Mouse (Mus musculus) heart, embryonic 13.5 days (tissue): ENCODE measurements at regions not wholly inside any gene's neighbourhood (a gene's known extent, or its start where the extent isn't known, plus 50 kb on each side); places are given as distances from the start of the nearest gene placed in this dataset.

Experiments used
- ATAC-seq: fragments of 200-750 bp; cut with Nextera tagmentation; 2 replicates; pipeline ENCODE4 v1.8.0; 2017; ENCODE audit warnings: moderate TSS enrichment; ENCODE audit not compliant: insufficient number of reproducible peaks, low FRiP score, low TSS enrichment; ENCODE audit errors: extremely low read depth
- H3K27ac ChIP-seq: fragments of 300-500 bp; sonication (generic); replicated peaks from 2 replicates; pipeline ENCODE4 v1.5.1; 2015; ENCODE audit warnings: moderate library complexity, mild to moderate bottlenecking, inconsistent platforms
- H3K27me3 ChIP-seq: fragments of 300-500 bp; sonication (generic); replicated peaks from 2 replicates; pipeline ENCODE4 v1.6.1; 2015; ENCODE audit warnings: mild to moderate bottlenecking, inconsistent platforms
- H3K36me3 ChIP-seq: fragments of 300-500 bp; sonication (generic); 2 replicates; pipeline ENCODE4 v1.6.1; 2015; ENCODE audit warnings: mild to moderate bottlenecking, inconsistent platforms
- H3K4me1 ChIP-seq: fragments of 300-500 bp; sonication (generic); 2 replicates; pipeline ENCODE4 v1.6.1; 2015; ENCODE audit warnings: inconsistent platforms
- H3K4me2 ChIP-seq: fragments of 300-500 bp; sonication (generic); 2 replicates; pipeline ENCODE4 v1.6.1; 2015; ENCODE audit warnings: inconsistent platforms, mild to moderate bottlenecking, moderate library complexity
- H3K4me3 ChIP-seq: fragments of 300-500 bp; sonication (generic); 2 replicates; pipeline ENCODE4 v1.5.1; 2015; ENCODE audit warnings: moderate library complexity, mild to moderate bottlenecking, inconsistent platforms
- H3K9ac ChIP-seq: fragments of 300-500 bp; sonication (generic); 2 replicates; pipeline ENCODE4 v1.6.1; 2015; ENCODE audit warnings: inconsistent platforms, mild to moderate bottlenecking, moderate library complexity
- H3K9me3 ChIP-seq: fragments of 300-500 bp; sonication (generic); 2 replicates; pipeline ENCODE4 v1.6.1; 2016; ENCODE audit warnings: inconsistent platforms
- WGBS: fragments of 180-500 bp; shearing (Covaris S2); methylation state at CpG from one replicate; pipeline ENCODE4 v1.1.7; 2015; ENCODE audit warnings: mixed read lengths; 5-methylcytosine and 5-hydroxymethylcytosine counted together

GRCm38 (mm10) chr10:24395999-24396784 is 172.9 kb downstream of the Moxd1 start:
- Histone ChIP-seq H3K4me3 (no peak overlapping the region), H3K4me1 (no peaks in the 10 kb centered on the region), H3K9ac (no peak overlapping the region), H3K27me3 (no peaks in the 10 kb centered on the region), H3K27ac (no peak overlapping the region), H3K9me3 (no peaks in the 10 kb centered on the region), H3K36me3 (no peaks in the 10 kb centered on the region), H3K4me2 (no peak overlapping the region)
- WGBS: 68% methylated on average over 13 of the region's 13 CpGs
- no peak for ATAC-seq

- H3K36me3 ChIP-seq: no peaks in the 10 kb centered on the region
- H3K27ac ChIP-seq: no peak overlapping the region
- H3K9ac ChIP-seq: no peak overlapping the region
- no peaks in the 10 kb centered on the region for H3K9me3 ChIP-seq
- no peaks in the 10 kb centered on the region for H3K27me3 ChIP-seq
- WGBS: 74% methylated on average over 2 of the region's 2 CpGs
- no peaks in the 10 kb centered on the region for H3K4me1 ChIP-seq
- no peak for ATAC-seq
- H3K4me2 ChIP-seq: no peak overlapping the region
- H3K4me3 ChIP-seq: no peak overlapping the region
Observed at GRCm38 (mm10) chr10:24397125-24397524, 173.8 kb downstream of the Moxd1 start.

GRCm38 (mm10) chr10:24404851-24405250 is 181.5 kb downstream of the Moxd1 start:
- Histone ChIP-seq H3K27ac (no peak overlapping the region), H3K4me3 (no peak overlapping the region), H3K36me3 (no peaks in the 10 kb centered on the region), H3K4me1 (no peaks in the 10 kb centered on the region), H3K9ac (no peak overlapping the region), H3K4me2 (no peak overlapping the region), H3K27me3 (no peaks in the 10 kb centered on the region), H3K9me3 (no peaks in the 10 kb centered on the region)
- 73% methylated on average over 4 of the region's 4 CpGs for WGBS
- no peak for ATAC-seq

GRCm38 (mm10) chr10:24406953-24407352 is 183.6 kb downstream of the Moxd1 start:
- Histone ChIP-seq H3K4me2 (no peak overlapping the region), H3K27ac (no peak overlapping the region), H3K4me1 (no peaks in the 10 kb centered on the region), H3K4me3 (no peak overlapping the region), H3K9ac (no peak overlapping the region), H3K36me3 (no peaks in the 10 kb centered on the region), H3K9me3 (no peaks in the 10 kb centered on the region), H3K27me3 (no peaks in the 10 kb centered on the region)
- 75% methylated on average over 3 of the region's 3 CpGs for WGBS
- ATAC-seq: no peak

GRCm38 (mm10) chr10:24407411-24408227 is 184.3 kb downstream of the Moxd1 start:
- Histone ChIP-seq H3K27ac (no peak overlapping the region), H3K4me2 (no peak overlapping the region), H3K27me3 (no peaks in the 10 kb centered on the region), H3K4me3 (no peak overlapping the region), H3K9ac (no peak overlapping the region), H3K9me3 (no peaks in the 10 kb centered on the region), H3K4me1 (no peaks in the 10 kb centered on the region), H3K36me3 (no peaks in the 10 kb centered on the region)
- ATAC-seq: no peak
- WGBS: 78% methylated on average over 6 of the region's 6 CpGs

- Histone ChIP-seq H3K4me3 (no peak overlapping the region), H3K36me3 (no peaks in the 10 kb centered on the region), H3K27ac (no peak overlapping the region), H3K9ac (no peak overlapping the region), H3K4me1 (no peaks in the 10 kb centered on the region), H3K9me3 (no peaks in the 10 kb centered on the region), H3K27me3 (no peaks in the 10 kb centered on the region), H3K4me2 (no peak overlapping the region)
- ATAC-seq: no peak
- WGBS: 18% methylated on average over 1 of the region's 1 CpGs
Observed at GRCm38 (mm10) chr10:24409976-24410375, 185.3 kb upstream of the Ccn2 start.

GRCm38 (mm10) chr10:24410885-24411284 is 184.4 kb upstream of the Ccn2 start:
- Histone ChIP-seq H3K9me3 (no peaks in the 10 kb centered on the region), H3K4me2 (no peak overlapping the region), H3K27me3 (no peaks in the 10 kb centered on the region), H3K4me1 (no peaks in the 10 kb centered on the region), H3K36me3 (no peaks in the 10 kb centered on the region), H3K4me3 (no peak overlapping the region), H3K27ac (no peak overlapping the region), H3K9ac (no peak overlapping the region)
- WGBS: 80% methylated on average over 4 of the region's 4 CpGs
- no peak for ATAC-seq

GRCm38 (mm10) chr10:24422498-24423160 is 172.6 kb upstream of the Ccn2 start:
- H3K9me3 ChIP-seq: no peaks in the 10 kb centered on the region
- H3K27ac ChIP-seq: no peak overlapping the region
- H3K27me3 ChIP-seq: no peaks in the 10 kb centered on the region
- H3K4me3 ChIP-seq: no peak overlapping the region
- 42% methylated on average over 4 of the region's 4 CpGs for WGBS
- no peak overlapping the region for H3K9ac ChIP-seq
- H3K4me1 ChIP-seq: no peaks in the 10 kb centered on the region
- H3K4me2 ChIP-seq: no peak overlapping the region
- H3K36me3 ChIP-seq: no peaks in the 10 kb centered on the region
- ATAC-seq: no peak

GRCm38 (mm10) chr10:24433737-24434367 is 161.4 kb upstream of the Ccn2 start:
- Histone ChIP-seq H3K27ac (no peak overlapping the region), H3K9ac (no peak overlapping the region), H3K4me3 (no peak overlapping the region), H3K9me3 (no peaks in the 10 kb centered on the region; the same call in 1 of the 2 replicates), H3K36me3 (no peaks in the 10 kb centered on the region), H3K4me2 (no peak overlapping the region), H3K4me1 (0 out of 2 replicates have a peak, but pooled peaks cover 5% of the 10 kb centered on the region), H3K27me3 (no peaks in the 10 kb centered on the region)
- no peak for ATAC-seq

- 69% methylated on average over 2 of the region's 2 CpGs for WGBS
- no peaks in the 10 kb centered on the region for H3K27me3 ChIP-seq
- ATAC-seq: no peak
- H3K27ac ChIP-seq: no peak overlapping the region
- no peaks in the 10 kb centered on the region for H3K9me3 ChIP-seq
- H3K9ac ChIP-seq: no peak overlapping the region
- no peak overlapping the region for H3K4me2 ChIP-seq
- 0 out of 2 replicates have a peak, but pooled peaks cover 5% of the 10 kb centered on the region for H3K4me1 ChIP-seq
- H3K36me3 ChIP-seq: no peaks in the 10 kb centered on the region
- H3K4me3 ChIP-seq: no peak overlapping the region
Observed at GRCm38 (mm10) chr10:24437177-24437576, 158.1 kb upstream of the Ccn2 start.

GRCm38 (mm10) chr10:24444572-24444971 is 150.7 kb upstream of the Ccn2 start:
- Histone ChIP-seq H3K27ac (peak overlapping the region; percentile 78), H3K36me3 (no peaks in the 10 kb centered on the region), H3K9me3 (peaks cover 3% of the 10 kb centered on the region), H3K4me2 (no peak overlapping the region), H3K27me3 (no peaks in the 10 kb centered on the region), H3K4me1 (peaks cover 50% of the 10 kb centered on the region), H3K4me3 (no peak overlapping the region), H3K9ac (no peak overlapping the region)
- WGBS: 13% methylated on average over 1 of the region's 1 CpGs
- no peak for ATAC-seq
